Mouse (Mus musculus) stomach, embryonic 15.5 days (tissue): ENCODE data around the gene Tmtc2. TPM values are rescaled to one million over a fixed set of nuclear protein-coding genes. Genes with fewer than 3 reads are reported as not detected.

Experiments
- ATAC-seq: fragments of 200-750 bp; cut with Nextera tagmentation; 2 replicates; pipeline ENCODE4 v1.8.0; 2017; ENCODE audit warnings: low read depth, moderate number of reproducible peaks, moderate TSS enrichment; ENCODE audit not compliant: insufficient read depth, low FRiP score
- H3K27ac ChIP-seq: fragments of 300-500 bp; sonication (generic); 2 replicates; pipeline ENCODE4 v1.5.1; 2015; ENCODE audit warnings: mild to moderate bottlenecking, inconsistent platforms
- H3K27me3 ChIP-seq: fragments of 300-500 bp; sonication (generic); replicated peaks from 2 replicates; pipeline ENCODE4 v1.6.1; 2015; ENCODE audit warnings: inconsistent platforms
- H3K36me3 ChIP-seq: fragments of 300-500 bp; sonication (generic); 2 replicates; pipeline ENCODE4 v1.6.1; 2015; ENCODE audit warnings: inconsistent platforms
- H3K4me1 ChIP-seq: fragments of 300-500 bp; sonication (generic); 2 replicates; pipeline ENCODE4 v1.6.1; 2015; ENCODE audit warnings: inconsistent platforms
- H3K4me2 ChIP-seq: fragments of 300-500 bp; sonication (generic); 2 replicates; pipeline ENCODE4 v1.6.1; 2015; ENCODE audit warnings: mild to moderate bottlenecking, inconsistent platforms
- H3K4me3 ChIP-seq: fragments of 300-500 bp; sonication (generic); replicated peaks from 2 replicates; pipeline ENCODE4 v1.5.1; 2015; ENCODE audit warnings: inconsistent platforms
- H3K9ac ChIP-seq: fragments of 300-500 bp; sonication (generic); 2 replicates; pipeline ENCODE4 v1.6.1; 2015; ENCODE audit warnings: inconsistent platforms
- H3K9me3 ChIP-seq: fragments of 300-500 bp; sonication (generic); 2 replicates; pipeline ENCODE4 v1.6.1; 2016; ENCODE audit warnings: inconsistent platforms
- WGBS: fragments of 180-500 bp; shearing (Covaris S2); methylation state at CpG from one replicate; pipeline ENCODE4 v1.1.7; 2015; 5-methylcytosine and 5-hydroxymethylcytosine counted together
- polyA plus RNA-seq: library from polyadenylated mRNA; unstranded; fragments of >200 nt; fragmentation: Nextera tagmentation; extraction: Ambion mirVana; gene quantifications from 2 replicates; pipeline ENCODE4 v1.2.1, GENCODE M21; 2015

Tmtc2 gene
- polyA plus RNA-seq, 1 experiment from 2014 or later = 12.2 TPM

GRCm38 (mm10) chr10:105232864-105233263 lies 341.4 kb downstream of the Tmtc2 start:
- no peaks in the 10 kb centered on the region for H3K4me1 ChIP-seq
- no peak overlapping the region for H3K27ac ChIP-seq
- no peak overlapping the region for H3K4me3 ChIP-seq
- no peaks in the 10 kb centered on the region for H3K36me3 ChIP-seq
- ATAC-seq = no peak
- no peak overlapping the region for H3K4me2 ChIP-seq
- no peak overlapping the region for H3K9ac ChIP-seq
- WGBS = 85% methylated on average over 2 of the region's 2 CpGs
- H3K27me3 ChIP-seq = no peaks in the 10 kb centered on the region
- H3K9me3 ChIP-seq = no peaks in the 10 kb centered on the region

GRCm38 (mm10) chr10:105230416-105230815 lies 343.8 kb downstream of the Tmtc2 start:
- no peak overlapping the region for H3K4me2 ChIP-seq
- no peak overlapping the region for H3K9ac ChIP-seq
- no peak for ATAC-seq
- H3K27ac ChIP-seq = no peak overlapping the region
- H3K4me3 ChIP-seq = no peak overlapping the region
- WGBS = 80% methylated on average over 7 of the region's 7 CpGs
- H3K9me3 ChIP-seq = no peaks in the 10 kb centered on the region
- no peaks in the 10 kb centered on the region for H3K27me3 ChIP-seq
- no peaks in the 10 kb centered on the region for H3K36me3 ChIP-seq
- no peaks in the 10 kb centered on the region for H3K4me1 ChIP-seq

- Histone ChIP-seq H3K27me3 (no peaks in the 10 kb centered on the region), H3K9ac (no peak overlapping the region), H3K4me1 (no peaks in the 10 kb centered on the region), H3K9me3 (no peaks in the 10 kb centered on the region), H3K27ac (no peak overlapping the region), H3K4me2 (no peak overlapping the region), H3K4me3 (no peak overlapping the region), H3K36me3 (no peaks in the 10 kb centered on the region)
- WGBS = 83% methylated on average over 2 of the region's 2 CpGs
- ATAC-seq = no peak
These were observed 345.6 kb downstream of the Tmtc2 start for GRCm38 (mm10) chr10:105228623-105229022.

- WGBS = 32% methylated on average over 5 of the region's 5 CpGs
- Histone ChIP-seq H3K9ac (no peak overlapping the region), H3K27me3 (no peaks in the 10 kb centered on the region), H3K4me1 (no peaks in the 10 kb centered on the region), H3K9me3 (no peaks in the 10 kb centered on the region), H3K27ac (no peak overlapping the region), H3K4me2 (no peak overlapping the region), H3K4me3 (no peak overlapping the region), H3K36me3 (no peaks in the 10 kb centered on the region)
- no peak for ATAC-seq
These were observed 346.6 kb downstream of the Tmtc2 start for GRCm38 (mm10) chr10:105227631-105228030.

- Histone ChIP-seq H3K9ac (no peak overlapping the region), H3K4me2 (no peak overlapping the region), H3K27ac (no peak overlapping the region), H3K4me1 (no peaks in the 10 kb centered on the region), H3K27me3 (no peaks in the 10 kb centered on the region), H3K4me3 (no peak overlapping the region), H3K36me3 (no peaks in the 10 kb centered on the region), H3K9me3 (no peaks in the 10 kb centered on the region)
- WGBS = 79% methylated on average over 6 of the region's 6 CpGs
- no peak for ATAC-seq
These were observed 348.5 kb downstream of the Tmtc2 start for GRCm38 (mm10) chr10:105225714-105226113.

- Histone ChIP-seq H3K9ac (no peak overlapping the region), H3K9me3 (no peaks in the 10 kb centered on the region), H3K4me1 (no peaks in the 10 kb centered on the region), H3K27ac (no peak overlapping the region), H3K27me3 (no peaks in the 10 kb centered on the region), H3K4me2 (no peak overlapping the region), H3K36me3 (no peaks in the 10 kb centered on the region), H3K4me3 (no peak overlapping the region)
- 83% methylated on average over 5 of the region's 5 CpGs for WGBS
- ATAC-seq = no peak
These were observed 351.3 kb downstream of the Tmtc2 start for GRCm38 (mm10) chr10:105222904-105223303.

GRCm38 (mm10) chr10:105201491-105201890 lies 372.8 kb downstream of the Tmtc2 start:
- H3K9me3 ChIP-seq = no peaks in the 10 kb centered on the region
- no peaks in the 10 kb centered on the region for H3K27me3 ChIP-seq
- H3K9ac ChIP-seq = no peak overlapping the region
- no peak for ATAC-seq
- no peak overlapping the region for H3K4me2 ChIP-seq
- 73% methylated on average over 10 of the region's 10 CpGs for WGBS
- no peak overlapping the region for H3K27ac ChIP-seq
- no peaks in the 10 kb centered on the region for H3K4me1 ChIP-seq
- no peaks in the 10 kb centered on the region for H3K36me3 ChIP-seq
- no peak overlapping the region for H3K4me3 ChIP-seq

GRCm38 (mm10) chr10:105200678-105201077 lies 373.6 kb downstream of the Tmtc2 start:
- no peaks in the 10 kb centered on the region for H3K27me3 ChIP-seq
- H3K9me3 ChIP-seq = no peaks in the 10 kb centered on the region
- no peaks in the 10 kb centered on the region for H3K4me1 ChIP-seq
- H3K4me2 ChIP-seq = no peak overlapping the region
- H3K36me3 ChIP-seq = no peaks in the 10 kb centered on the region
- no peak overlapping the region for H3K27ac ChIP-seq
- H3K4me3 ChIP-seq = no peak overlapping the region
- ATAC-seq = no peak
- 74% methylated on average over 2 of the region's 2 CpGs for WGBS
- no peak overlapping the region for H3K9ac ChIP-seq

- ATAC-seq = no peak
- no peak overlapping the region for H3K27ac ChIP-seq
- WGBS = 50% methylated on average over 4 of the region's 4 CpGs
- H3K4me1 ChIP-seq = no peaks in the 10 kb centered on the region
- H3K4me3 ChIP-seq = no peak overlapping the region
- no peak overlapping the region for H3K4me2 ChIP-seq
- no peaks in the 10 kb centered on the region for H3K27me3 ChIP-seq
- no peaks in the 10 kb centered on the region for H3K9me3 ChIP-seq
- H3K9ac ChIP-seq = no peak overlapping the region
- no peaks in the 10 kb centered on the region for H3K36me3 ChIP-seq
These were observed 374.2 kb downstream of the Tmtc2 start for GRCm38 (mm10) chr10:105200092-105200491.

GRCm38 (mm10) chr10:105199515-105199914 lies 374.7 kb downstream of the Tmtc2 start:
- no peak for ATAC-seq
- Histone ChIP-seq H3K9me3 (no peaks in the 10 kb centered on the region), H3K4me3 (no peak overlapping the region), H3K9ac (no peak overlapping the region), H3K27ac (no peak overlapping the region), H3K36me3 (no peaks in the 10 kb centered on the region), H3K4me1 (no peaks in the 10 kb centered on the region), H3K4me2 (no peak overlapping the region), H3K27me3 (no peaks in the 10 kb centered on the region)
- 66% methylated on average over 5 of the region's 5 CpGs for WGBS

- Histone ChIP-seq H3K27ac (no peak overlapping the region), H3K4me3 (no peak overlapping the region), H3K4me2 (no peak overlapping the region), H3K9ac (no peak overlapping the region), H3K9me3 (no peaks in the 10 kb centered on the region), H3K27me3 (no peaks in the 10 kb centered on the region), H3K36me3 (no peaks in the 10 kb centered on the region), H3K4me1 (no peaks in the 10 kb centered on the region)
- 93% methylated on average over 2 of the region's 2 CpGs for WGBS
- ATAC-seq = no peak
These were observed 378.9 kb downstream of the Tmtc2 start for GRCm38 (mm10) chr10:105195377-105195776.

GRCm38 (mm10) chr10:105193756-105194460 lies 380.3 kb downstream of the Tmtc2 start:
- Histone ChIP-seq H3K4me3 (no peak overlapping the region), H3K27ac (no peak overlapping the region), H3K36me3 (no peaks in the 10 kb centered on the region), H3K9ac (no peak overlapping the region), H3K9me3 (no peaks in the 10 kb centered on the region), H3K4me1 (0 out of 2 replicates have a peak, but pooled peaks cover 2% of the 10 kb centered on the region), H3K27me3 (no peaks in the 10 kb centered on the region), H3K4me2 (no peak overlapping the region)
- ATAC-seq = no peak
- 69% methylated on average over 4 of the region's 4 CpGs for WGBS

- Histone ChIP-seq H3K4me1 (0 out of 2 replicates have a peak, but pooled peaks cover 2% of the 10 kb centered on the region), H3K4me2 (no peak overlapping the region), H3K27me3 (no peaks in the 10 kb centered on the region), H3K36me3 (no peaks in the 10 kb centered on the region), H3K9me3 (no peaks in the 10 kb centered on the region), H3K9ac (no peak overlapping the region), H3K4me3 (no peak overlapping the region), H3K27ac (no peak overlapping the region)
- WGBS = 94% methylated on average over 2 of the region's 2 CpGs
- ATAC-seq = no peak
These were observed 382.2 kb downstream of the Tmtc2 start for GRCm38 (mm10) chr10:105192071-105192470.
